ENCODE assay signal across 10 mouse cellular contexts in the genomic region with DNA sequence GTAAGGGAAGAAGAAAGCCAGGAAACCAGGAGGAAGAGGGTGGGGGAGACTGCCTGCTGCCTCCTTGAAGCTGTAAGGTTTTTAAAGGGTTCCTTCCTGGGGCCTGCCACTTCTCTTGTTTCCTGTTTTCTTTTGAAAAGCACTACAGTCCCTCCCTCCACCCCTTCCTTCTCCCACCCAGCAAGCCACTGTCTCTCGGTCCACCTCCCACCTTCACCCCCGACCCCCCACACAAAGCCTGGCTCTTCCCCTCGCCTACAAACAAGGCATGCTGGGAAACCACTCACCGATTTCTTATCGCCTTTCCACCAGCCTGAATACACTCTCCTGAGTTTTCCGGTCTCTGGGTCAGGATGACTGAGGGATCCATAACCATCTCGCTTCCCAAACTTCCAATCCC. TPM values are rescaled to one million over a fixed set of nuclear protein-coding genes. Genes with fewer than 3 reads are reported as not detected.
A peak's percentile ranks its signal among the peaks of the same experiment; 100 is the strongest.
DNase-seq lines count a peak whose midpoint lies in the region; ATAC-seq lines count a peak whose summit lies in the region.
"Had no signal": no experiment of that assay in that cellular context is flagged by ENCODE, and none has a peak within 500 bp of the region (broad histone marks: within the 10 kb centered on the region; RNA-seq: fewer than 3 reads in every experiment).

No protein-coding gene starts in this region.

- H3K9me3 ChIP-seq in hindbrain, embryonic 14.5 days (ENCODE audit: control insufficient read depth, low read length): no peaks in the 10 kb centered on the region
- no peaks in the 10 kb centered on the region for H3K9me3 ChIP-seq in hindbrain, embryonic 13.5 days
- H3K9me3 ChIP-seq in neural tube, embryonic 13.5 days: no peaks in the 10 kb centered on the region
- H3K9me3 ChIP-seq: forebrain, embryonic 13.5 days had no signal

- no peak for DNase-seq in hindbrain, embryonic 14.5 days (ENCODE audit: low spot score)
- DNase-seq in neural tube, embryonic 10.5 days (ENCODE audit: extremely low spot score, low spot score): no peak
- peak; percentile 44 for DNase-seq in induced T-regulatory cell, adult 2 months (ENCODE audit: low read depth)
- peak; percentile 44 for DNase-seq in thymus, postnatal 4 days
- DNase-seq in c-Kit-positive CD71-positive TER-119-positive erythroid progenitor cells, embryonic 14.5 days (ENCODE audit: low spot score): no peak
- DNase-seq: layer of hippocampus, postnatal 36 days had no signal

- H3K4me3 ChIP-seq in hindbrain, embryonic 14.5 days (replicated peaks; ENCODE audit: low read length): no peak overlapping the region
- no peak overlapping the region for H3K4me3 ChIP-seq in hindbrain, embryonic 13.5 days
- no peak overlapping the region for H3K4me3 ChIP-seq in neural tube, embryonic 13.5 days
- H3K4me3 ChIP-seq: forebrain, embryonic 13.5 days; myocyte had no signal

- H3K36me3 ChIP-seq in hindbrain, embryonic 14.5 days (replicated peaks; ENCODE audit: control insufficient read depth, insufficient read depth): no peaks in the 10 kb centered on the region
- no peaks in the 10 kb centered on the region for H3K36me3 ChIP-seq in hindbrain, embryonic 13.5 days
- no peaks in the 10 kb centered on the region for H3K36me3 ChIP-seq in neural tube, embryonic 13.5 days

- H3K4me1 ChIP-seq in hindbrain, embryonic 14.5 days (replicated peaks; ENCODE audit: control insufficient read depth, insufficient read depth, low read length): peaks cover 6% of the 10 kb centered on the region; the same call in 1 of the 2 replicates
- peaks cover 9% of the 10 kb centered on the region; the same call in 1 of the 2 replicates for H3K4me1 ChIP-seq in hindbrain, embryonic 13.5 days (replicated peaks)
- H3K4me1 ChIP-seq in neural tube, embryonic 13.5 days (replicated peaks): 0 out of 2 replicates have a peak, but pooled peaks cover 14% of the 10 kb centered on the region

- no peaks in the 10 kb centered on the region for H3K27me3 ChIP-seq in hindbrain, embryonic 14.5 days (ENCODE audit: control insufficient read depth, insufficient read depth, low read length)
- 0 out of 2 replicates have a peak, but pooled peaks cover 7% of the 10 kb centered on the region for H3K27me3 ChIP-seq in hindbrain, embryonic 13.5 days
- H3K27me3 ChIP-seq in neural tube, embryonic 13.5 days: no peaks in the 10 kb centered on the region
- H3K27me3 ChIP-seq: forebrain, embryonic 13.5 days had no signal

- H3K9ac ChIP-seq in hindbrain, embryonic 14.5 days: no peak overlapping the region
- H3K9ac ChIP-seq in hindbrain, embryonic 13.5 days: no peak overlapping the region
- no peak overlapping the region for H3K9ac ChIP-seq in neural tube, embryonic 13.5 days

- no peak for ATAC-seq in hindbrain, embryonic 14.5 days (ENCODE audit: low FRiP score)
- no peak for ATAC-seq in hindbrain, embryonic 13.5 days (ENCODE audit: low FRiP score)
- ATAC-seq in neural tube, embryonic 13.5 days (ENCODE audit: low read depth): no peak
- ATAC-seq: forebrain, embryonic 13.5 days had no signal

- H3K4me2 ChIP-seq in hindbrain, embryonic 14.5 days (replicated peaks): no peak overlapping the region
- H3K4me2 ChIP-seq in hindbrain, embryonic 13.5 days: no peak overlapping the region
- no peak overlapping the region for H3K4me2 ChIP-seq in neural tube, embryonic 13.5 days
- H3K4me2 ChIP-seq: forebrain, embryonic 13.5 days had no signal

- WGBS in hindbrain, embryonic 14.5 days: 53% methylated on average over 7 of the region's 7 CpGs
- WGBS in hindbrain, embryonic 13.5 days: 50% methylated on average over 7 of the region's 7 CpGs
- 63% methylated on average over 7 of the region's 7 CpGs for WGBS in neural tube, embryonic 13.5 days

- H3K27ac ChIP-seq in hindbrain, embryonic 14.5 days: peak overlapping the region; percentile 38; the same call in 1 of the 2 replicates
- H3K27ac ChIP-seq in hindbrain, embryonic 13.5 days: no peak overlapping the region
- H3K27ac ChIP-seq in neural tube, embryonic 13.5 days (replicated peaks): 0 out of 2 replicates have a peak overlapping the region, but pooled peaks have one; percentile 23
- H3K27ac ChIP-seq: forebrain, embryonic 13.5 days had no signal

RNA-seq across cellular contexts. Expression of gene Morn3, which starts 6.0 kb away (rescaled TPM):
- polyA plus RNA-seq in hindbrain, embryonic 14.5 days (2014; fragmentation: Nextera tagmentation; extraction: Ambion mirVana): 0.79 TPM in 1 of 2 replicates, not detected in the other
- 0.65 and 1.5 TPM in 2 replicates for polyA plus RNA-seq in hindbrain, embryonic 13.5 days (2015; fragmentation: Nextera tagmentation; extraction: Ambion mirVana)
- 0.67 and 1.0 TPM in 2 replicates for polyA plus RNA-seq in neural tube, embryonic 13.5 days (2015; fragmentation: Nextera tagmentation; extraction: Ambion mirVana)
- polyA plus RNA-seq: myocyte had no signal

RNA-seq across cellular contexts. Expression of gene Orai1, which starts 25.9 kb away (rescaled TPM):
- polyA plus RNA-seq in hindbrain, embryonic 14.5 days (2014; fragmentation: Nextera tagmentation; extraction: Ambion mirVana): 16.2 and 18.0 TPM in 2 replicates
- 11.8 and 12.3 TPM in 2 replicates for polyA plus RNA-seq in hindbrain, embryonic 13.5 days (2015; fragmentation: Nextera tagmentation; extraction: Ambion mirVana)
- polyA plus RNA-seq in neural tube, embryonic 13.5 days (2015; fragmentation: Nextera tagmentation; extraction: Ambion mirVana): 12.9 and 13.1 TPM in 2 replicates

RNA-seq across cellular contexts. Expression of gene Tmem120b, which starts 27.4 kb away (rescaled TPM):
- polyA plus RNA-seq in hindbrain, embryonic 14.5 days (2014; fragmentation: Nextera tagmentation; extraction: Ambion mirVana): 13.0 and 14.0 TPM in 2 replicates
- polyA plus RNA-seq in hindbrain, embryonic 13.5 days (2015; fragmentation: Nextera tagmentation; extraction: Ambion mirVana): 18.0 and 18.6 TPM in 2 replicates
- polyA plus RNA-seq in neural tube, embryonic 13.5 days (2015; fragmentation: Nextera tagmentation; extraction: Ambion mirVana): 18.2 and 20.5 TPM in 2 replicates

RNA-seq across cellular contexts. Expression of gene Kdm2b, which starts 51.2 kb away (rescaled TPM):
- 80.8 and 87.1 TPM in 2 replicates for polyA plus RNA-seq in hindbrain, embryonic 14.5 days (2014; fragmentation: Nextera tagmentation; extraction: Ambion mirVana)
- polyA plus RNA-seq in hindbrain, embryonic 13.5 days (2015; fragmentation: Nextera tagmentation; extraction: Ambion mirVana): 101 and 104 TPM in 2 replicates
- 91.7 and 95.0 TPM in 2 replicates for polyA plus RNA-seq in neural tube, embryonic 13.5 days (2015; fragmentation: Nextera tagmentation; extraction: Ambion mirVana)

Comparison
In these comparisons a context has a peak if more than half of its experiments do, and no peak if none do; other contexts are left out.
1. DNase-seq: peak in induced T-regulatory cell, adult 2 months (single experiment) and thymus, postnatal 4 days (single experiment); none in hindbrain, embryonic 14.5 days (single experiment), neural tube, embryonic 10.5 days (single experiment) and c-Kit-positive CD71-positive TER-119-positive erythroid progenitor cells, embryonic 14.5 days (single experiment).